ENCODE assay signal across 14 mouse cellular contexts in the genomic region with DNA sequence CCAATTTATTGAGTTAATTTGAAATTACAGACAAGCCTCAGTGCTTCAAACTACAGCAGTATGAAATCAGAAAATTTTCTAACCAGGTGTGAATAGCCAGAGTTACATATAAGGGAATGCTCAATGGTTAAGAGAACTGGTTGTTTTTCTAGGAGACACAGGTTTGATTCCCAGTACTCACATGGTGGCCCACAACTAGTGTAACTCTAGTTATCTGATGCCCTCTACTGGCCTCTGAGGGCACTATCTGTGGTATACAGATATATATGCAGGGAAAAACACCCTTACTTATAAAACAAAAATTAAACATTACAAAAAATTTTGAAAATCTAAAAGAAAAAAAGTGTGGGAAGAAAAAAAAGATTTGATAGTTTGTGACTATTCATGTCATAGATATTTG. TPM values are rescaled to one million over a fixed set of nuclear protein-coding genes. Genes with fewer than 3 reads are reported as not detected.
DNase-seq lines count a peak whose midpoint lies in the region; ATAC-seq and TF ChIP-seq lines count a peak whose summit lies in the region.
"Had no signal": no experiment of that assay in that cellular context is flagged by ENCODE, and none has a peak within 500 bp of the region (broad histone marks: within the 10 kb centered on the region; RNA-seq: fewer than 3 reads in every experiment).

No protein-coding gene starts in this region.

- peaks cover 49% of the 10 kb centered on the region for H3K36me3 ChIP-seq in hindbrain, postnatal 0 days (ENCODE audit: insufficient read depth, low read length)
- peaks cover 83% of the 10 kb centered on the region for H3K36me3 ChIP-seq in hindbrain, embryonic 10.5 days
- peaks cover 36% of the 10 kb centered on the region for H3K36me3 ChIP-seq in midbrain, postnatal 0 days (ENCODE audit: insufficient read depth, low read length)
- peaks cover 83% of the 10 kb centered on the region for H3K36me3 ChIP-seq in midbrain, embryonic 10.5 days
- H3K36me3 ChIP-seq in stomach, postnatal 0 days (ENCODE audit: control insufficient read depth, insufficient read depth, low read length) = peaks cover 23% of the 10 kb centered on the region
- peaks cover 61% of the 10 kb centered on the region for H3K36me3 ChIP-seq in hindbrain, embryonic 12.5 days

- no peak for TF ChIP-seq EP300 in stomach, postnatal 0 days (optimal IDR thresholded peaks at IDR 0.05)

- no peaks in the 10 kb centered on the region for H3K27me3 ChIP-seq in hindbrain, postnatal 0 days (ENCODE audit: insufficient read depth, low read length)
- no peaks in the 10 kb centered on the region for H3K27me3 ChIP-seq in hindbrain, embryonic 10.5 days (ENCODE audit: insufficient read depth, poor library complexity, severe bottlenecking)
- no peaks in the 10 kb centered on the region for H3K27me3 ChIP-seq in midbrain, postnatal 0 days (ENCODE audit: insufficient read depth, low read length)
- H3K27me3 ChIP-seq in midbrain, embryonic 10.5 days (ENCODE audit: low read depth, poor library complexity, severe bottlenecking) = no peaks in the 10 kb centered on the region
- H3K27me3 ChIP-seq in stomach, postnatal 0 days (ENCODE audit: control insufficient read depth, insufficient read depth, low read length) = no peaks in the 10 kb centered on the region
- no peaks in the 10 kb centered on the region for H3K27me3 ChIP-seq in hindbrain, embryonic 12.5 days
- H3K27me3 ChIP-seq: embryonic facial prominence, embryonic 12.5 days had no signal

- H3K4me3 ChIP-seq in hindbrain, postnatal 0 days (ENCODE audit: low read length) = no peak overlapping the region
- no peak overlapping the region for H3K4me3 ChIP-seq in hindbrain, embryonic 10.5 days
- H3K4me3 ChIP-seq in midbrain, postnatal 0 days (ENCODE audit: low read depth, low read length) = no peak overlapping the region
- no peak overlapping the region for H3K4me3 ChIP-seq in midbrain, embryonic 10.5 days
- H3K4me3 ChIP-seq in stomach, postnatal 0 days (ENCODE audit: low read depth, low read length) = no peak overlapping the region
- no peak overlapping the region for H3K4me3 ChIP-seq in hindbrain, embryonic 12.5 days
- H3K4me3 ChIP-seq: embryonic facial prominence, embryonic 12.5 days had no signal

- no peak overlapping the region for H3K27ac ChIP-seq in hindbrain, postnatal 0 days
- no peak overlapping the region for H3K27ac ChIP-seq in hindbrain, embryonic 10.5 days
- no peak overlapping the region for H3K27ac ChIP-seq in midbrain, postnatal 0 days (ENCODE audit: low read depth, low read length)
- H3K27ac ChIP-seq in midbrain, embryonic 10.5 days (replicated peaks) = no peak overlapping the region
- no peak overlapping the region for H3K27ac ChIP-seq in stomach, postnatal 0 days (replicated peaks)
- H3K27ac ChIP-seq in hindbrain, embryonic 12.5 days = no peak overlapping the region
- H3K27ac ChIP-seq: embryonic facial prominence, embryonic 12.5 days; hindbrain, embryonic 14.5 days had no signal

- no peaks in the 10 kb centered on the region for H3K9me3 ChIP-seq in hindbrain, postnatal 0 days (ENCODE audit: low read length)
- peaks cover 6% of the 10 kb centered on the region; the same call in 1 of the 2 replicates for H3K9me3 ChIP-seq in hindbrain, embryonic 10.5 days
- no peaks in the 10 kb centered on the region for H3K9me3 ChIP-seq in midbrain, postnatal 0 days (ENCODE audit: low read length)
- H3K9me3 ChIP-seq in midbrain, embryonic 10.5 days (replicated peaks) = peaks cover 8% of the 10 kb centered on the region
- H3K9me3 ChIP-seq in stomach, postnatal 0 days (ENCODE audit: control insufficient read depth, low read length) = no peaks in the 10 kb centered on the region
- H3K9me3 ChIP-seq in hindbrain, embryonic 12.5 days (replicated peaks) = no peaks in the 10 kb centered on the region
- H3K9me3 ChIP-seq: embryonic facial prominence, embryonic 12.5 days had no signal

- DNase-seq in hindbrain, postnatal 0 days (ENCODE audit: low spot score) = peak; percentile 15
- no peak for DNase-seq in hindbrain, embryonic 10.5 days (ENCODE audit: low spot score)
- peak; percentile 19 for DNase-seq in midbrain, postnatal 0 days (ENCODE audit: low spot score)
- no peak for DNase-seq in midbrain, embryonic 10.5 days (ENCODE audit: low spot score)
- peak; percentile 36 for DNase-seq in R1 (ENCODE audit: low read depth, low spot score)
- DNase-seq in stomach, postnatal 0 days (ENCODE audit: low spot score) = no peak
- DNase-seq: adrenal gland, postnatal 10 days; cerebellum, adult 11-12 months; left cerebral cortex, postnatal 4 days; lung, postnatal 10 days; spleen, adult 18-20 months had no signal

- H3K9ac ChIP-seq in hindbrain, postnatal 0 days (replicated peaks; ENCODE audit: low read length) = no peak overlapping the region
- H3K9ac ChIP-seq in midbrain, postnatal 0 days (replicated peaks; ENCODE audit: low read length, poor library complexity, severe bottlenecking) = no peak overlapping the region
- H3K9ac ChIP-seq in stomach, postnatal 0 days (ENCODE audit: low read length) = no peak overlapping the region
- no peak overlapping the region for H3K9ac ChIP-seq in hindbrain, embryonic 12.5 days
- H3K9ac ChIP-seq: embryonic facial prominence, embryonic 12.5 days; hindbrain, embryonic 14.5 days had no signal

- no peaks in the 10 kb centered on the region for H3K4me1 ChIP-seq in hindbrain, postnatal 0 days (ENCODE audit: insufficient read depth, low read length)
- no peaks in the 10 kb centered on the region; the same call in 1 of the 2 replicates for H3K4me1 ChIP-seq in hindbrain, embryonic 10.5 days (replicated peaks)
- no peaks in the 10 kb centered on the region for H3K4me1 ChIP-seq in midbrain, postnatal 0 days (ENCODE audit: insufficient read depth, low read length)
- peaks cover 9% of the 10 kb centered on the region; the same call in 1 of the 2 replicates for H3K4me1 ChIP-seq in midbrain, embryonic 10.5 days
- no peaks in the 10 kb centered on the region for H3K4me1 ChIP-seq in stomach, postnatal 0 days (replicated peaks; ENCODE audit: control insufficient read depth, insufficient read depth)
- no peaks in the 10 kb centered on the region for H3K4me1 ChIP-seq in hindbrain, embryonic 12.5 days
- H3K4me1 ChIP-seq: embryonic facial prominence, embryonic 12.5 days had no signal

- ATAC-seq in hindbrain, postnatal 0 days = no peak
- ATAC-seq in midbrain, postnatal 0 days (ENCODE audit: low FRiP score) = no peak
- no peak for ATAC-seq in stomach, postnatal 0 days (ENCODE audit: low FRiP score, low TSS enrichment)
- no peak for ATAC-seq in hindbrain, embryonic 12.5 days (ENCODE audit: low FRiP score)

- H3K4me2 ChIP-seq in hindbrain, postnatal 0 days (ENCODE audit: low read depth, low read length) = no peak overlapping the region
- H3K4me2 ChIP-seq in midbrain, postnatal 0 days (ENCODE audit: low read depth, low read length, poor library complexity, severe bottlenecking) = no peak overlapping the region
- no peak overlapping the region for H3K4me2 ChIP-seq in stomach, postnatal 0 days (replicated peaks; ENCODE audit: low read depth)
- H3K4me2 ChIP-seq in hindbrain, embryonic 12.5 days (replicated peaks) = no peak overlapping the region
- H3K4me2 ChIP-seq: embryonic facial prominence, embryonic 12.5 days; hindbrain, embryonic 14.5 days had no signal

- TF ChIP-seq CTCF in hindbrain, postnatal 0 days (IDR thresholded peaks at IDR 0.05; ENCODE audit: low read depth) = peak; percentile 28; the same call in 1 of the 2 replicates
- peak; percentile 45 for TF ChIP-seq CTCF in midbrain, postnatal 0 days (IDR thresholded peaks at IDR 0.05)
- peak; percentile 51 for TF ChIP-seq CTCF in stomach, postnatal 0 days (IDR thresholded peaks at IDR 0.05; ENCODE audit: low read depth)

RNA-seq across cellular contexts. Expression of gene Mrs2, which starts 17.2 kb away (rescaled TPM):
- total RNA-seq in hindbrain, postnatal 0 days (2014; rRNA removed) = 19.1 and 27.2 TPM in 2 replicates
- polyA plus RNA-seq in hindbrain, postnatal 0 days (2015; fragmentation: Nextera tagmentation; extraction: Ambion mirVana) = 9.9 and 12.7 TPM in 2 replicates
- 16.0 and 19.1 TPM in 2 replicates for polyA plus RNA-seq in hindbrain, embryonic 10.5 days (2016; fragmentation: Nextera tagmentation; extraction: Ambion mirVana)
- 41.8 and 42.0 TPM in 2 replicates for total RNA-seq in midbrain, postnatal 0 days (2014; rRNA removed)
- 10.9 and 13.0 TPM in 2 replicates for polyA plus RNA-seq in midbrain, postnatal 0 days (2015; fragmentation: Nextera tagmentation; extraction: Ambion mirVana)
- 15.0 and 19.7 TPM in 2 replicates for polyA plus RNA-seq in midbrain, embryonic 10.5 days (2016; fragmentation: Nextera tagmentation; extraction: Ambion mirVana)
- polyA plus RNA-seq in stomach, postnatal 0 days (2015; fragmentation: Nextera tagmentation; extraction: Ambion mirVana) = 13.9 and 16.4 TPM in 2 replicates
- 26.1 and 31.9 TPM in 2 replicates for polyA plus RNA-seq in hindbrain, embryonic 12.5 days (2016; fragmentation: Nextera tagmentation; extraction: Ambion mirVana)

RNA-seq across cellular contexts. Expression of gene Dcdc2a, which starts 52.8 kb away (rescaled TPM):
- total RNA-seq in hindbrain, postnatal 0 days (2014; rRNA removed) = 1.6 and 2.0 TPM in 2 replicates
- polyA plus RNA-seq in hindbrain, postnatal 0 days (2015; fragmentation: Nextera tagmentation; extraction: Ambion mirVana) = 6.0 and 6.4 TPM in 2 replicates
- polyA plus RNA-seq in hindbrain, embryonic 10.5 days (2016; fragmentation: Nextera tagmentation; extraction: Ambion mirVana) = 3.4 and 3.8 TPM in 2 replicates
- 1.5 and 3.8 TPM in 2 replicates for total RNA-seq in midbrain, postnatal 0 days (2014; rRNA removed)
- 6.3 and 8.0 TPM in 2 replicates for polyA plus RNA-seq in midbrain, postnatal 0 days (2015; fragmentation: Nextera tagmentation; extraction: Ambion mirVana)
- polyA plus RNA-seq in midbrain, embryonic 10.5 days (2016; fragmentation: Nextera tagmentation; extraction: Ambion mirVana) = 1.7 and 1.8 TPM in 2 replicates
- 0.07 and 0.24 TPM in 2 replicates for polyA plus RNA-seq in stomach, postnatal 0 days (2015; fragmentation: Nextera tagmentation; extraction: Ambion mirVana)
- 2.1 and 3.6 TPM in 2 replicates for polyA plus RNA-seq in hindbrain, embryonic 12.5 days (2016; fragmentation: Nextera tagmentation; extraction: Ambion mirVana)

Comparison
In these comparisons a context has a peak if more than half of its experiments do, and no peak if none do; other contexts are left out.
1. DNase-seq: peak in hindbrain, postnatal 0 days (single experiment), midbrain, postnatal 0 days (single experiment) and R1 (single experiment); none in hindbrain, embryonic 10.5 days (single experiment), midbrain, embryonic 10.5 days (single experiment) and stomach, postnatal 0 days (single experiment).
2. Peak in every context shown above with its lines, with median percentiles within 50 percentile points of each other: CTCF ChIP-seq.